Mouse (Mus musculus): ENCODE measurements around the gene Olfr771. TPM values are rescaled to one million over a fixed set of nuclear protein-coding genes. Genes with fewer than 3 reads are reported as not detected.
"Not testable (repeated sequence)": the region's sequence is repeated elsewhere in the genome, so short reads cannot be mapped to it uniquely, and the experiment has no call there.

Olfr771 gene
- total RNA-seq (2022): not detected

DNA sequence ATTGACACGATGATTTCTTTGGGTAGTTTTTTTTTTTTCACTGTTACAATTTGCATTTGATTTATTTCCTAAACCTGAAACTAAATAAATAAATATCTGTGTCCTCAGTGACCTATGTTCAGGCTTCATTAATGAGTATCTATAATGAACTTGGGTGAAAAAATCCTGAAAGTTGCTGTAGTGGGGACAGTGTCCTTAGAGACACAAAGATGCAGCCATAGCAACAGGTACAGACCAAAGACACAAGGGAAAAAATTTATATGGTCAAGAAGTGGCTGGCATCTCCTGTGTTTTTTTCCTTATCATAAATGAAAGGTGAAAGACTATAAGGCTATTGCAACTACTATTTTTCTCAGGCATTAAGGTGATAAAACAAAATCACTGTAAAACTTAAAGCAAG, at the start of gene Olfr771:
TSS of gene Olfr771 (minus strand) at position 101 of the 400 bp plus-strand sequence.
- DNase-seq (ENCODE audit: low spot score in 2 of 2): no peak

DNA sequence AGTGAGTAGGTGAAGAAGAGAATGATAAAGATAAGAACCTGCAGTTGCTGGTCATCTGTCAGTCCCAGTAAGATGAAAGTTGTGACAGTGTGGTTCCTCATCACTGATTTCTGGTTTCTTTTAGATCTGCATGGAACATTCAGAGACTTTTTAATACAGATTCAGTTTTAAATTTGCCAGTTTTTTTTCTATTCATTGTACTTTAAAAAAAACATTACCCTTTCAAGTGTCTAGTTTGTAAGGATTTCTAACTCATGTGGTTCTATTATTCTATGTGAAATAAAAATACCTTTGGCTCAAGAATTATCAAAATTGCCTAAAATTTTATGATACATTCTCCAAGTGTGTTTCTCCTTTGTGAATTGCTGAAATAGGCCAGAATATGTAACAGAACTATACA, 22.8 kb upstream of the Olfr771 start, which contains the start of gene Olfr773:
TSS of gene Olfr773 (minus strand) at position 101 of the 400 bp plus-strand sequence.
- DNase-seq (ENCODE audit: low spot score in 2 of 2): not testable (repeated sequence)

DNA sequence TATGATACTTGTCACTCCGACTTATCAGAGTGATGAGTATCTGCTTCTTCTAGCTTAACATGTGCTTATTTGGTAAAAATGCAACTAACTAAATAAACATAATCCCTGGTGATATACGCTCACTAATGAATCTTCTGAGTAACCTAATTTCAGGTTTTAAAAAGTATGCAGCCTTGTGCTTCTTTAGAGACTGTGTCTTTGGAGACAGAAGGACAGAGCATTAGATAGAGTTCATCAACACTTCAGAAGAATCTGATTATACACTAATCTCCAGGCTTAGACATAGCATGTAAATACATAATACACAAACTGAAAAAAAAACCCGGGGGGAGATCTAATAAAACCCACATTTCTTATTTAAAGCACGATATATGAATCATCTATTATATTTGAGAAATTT, 13.3 kb upstream of the Olfr771 start, which contains the start of gene Olfr772:
TSS of gene Olfr772 (minus strand) at position 101 of the 400 bp plus-strand sequence.
- DNase-seq (ENCODE audit: low spot score in 2 of 2): not testable (repeated sequence)

DNA sequence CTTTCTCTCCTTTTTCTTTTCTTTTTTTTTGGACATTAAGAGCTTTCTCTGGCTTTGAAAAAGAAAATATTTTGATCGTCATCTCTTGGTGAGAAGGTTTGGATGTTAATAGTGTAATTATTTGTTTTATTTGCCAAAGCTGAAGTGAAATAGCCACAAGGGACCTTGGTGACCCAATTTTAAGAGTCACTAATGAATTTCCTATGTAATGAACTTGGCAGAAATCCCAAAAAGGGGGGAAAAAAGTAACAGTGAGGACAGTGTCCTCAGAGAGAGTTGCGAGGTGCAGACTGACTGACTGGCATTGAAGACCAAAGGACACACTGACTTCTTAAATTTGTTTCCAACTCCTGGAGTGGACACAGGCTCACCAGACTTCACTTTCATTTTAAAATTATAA, 25.7 kb downstream of the Olfr771 start, which contains the start of gene Olfr770:
TSS of gene Olfr770 (minus strand) at position 101 of the 400 bp plus-strand sequence.
- no peak for DNase-seq (ENCODE audit: low spot score in 2 of 2)

DNA sequence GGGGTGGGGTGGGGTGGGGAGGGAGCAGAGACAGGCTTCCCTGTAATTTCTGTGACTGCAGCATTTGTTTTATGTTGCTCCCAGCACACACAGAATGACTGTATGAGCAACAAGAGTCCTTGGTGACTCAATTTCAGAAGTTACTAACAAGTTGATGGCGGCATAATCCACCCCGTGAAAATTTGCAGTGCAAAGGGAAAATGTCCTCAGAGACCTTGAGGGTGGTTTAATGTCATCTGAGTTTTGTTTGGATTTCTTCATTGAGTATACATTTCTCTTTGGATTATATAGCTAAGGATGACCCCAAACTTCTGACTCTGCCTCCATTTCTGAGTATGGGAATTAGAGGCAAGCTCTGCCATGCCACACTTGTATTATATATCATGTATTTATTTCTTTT, 46.8 kb downstream of the Olfr771 start, which contains the start of gene Olfr769:
TSS of gene Olfr769 (minus strand) at position 101 of the 400 bp plus-strand sequence.
- DNase-seq (ENCODE audit: low spot score in 2 of 2): no peak

DNA sequence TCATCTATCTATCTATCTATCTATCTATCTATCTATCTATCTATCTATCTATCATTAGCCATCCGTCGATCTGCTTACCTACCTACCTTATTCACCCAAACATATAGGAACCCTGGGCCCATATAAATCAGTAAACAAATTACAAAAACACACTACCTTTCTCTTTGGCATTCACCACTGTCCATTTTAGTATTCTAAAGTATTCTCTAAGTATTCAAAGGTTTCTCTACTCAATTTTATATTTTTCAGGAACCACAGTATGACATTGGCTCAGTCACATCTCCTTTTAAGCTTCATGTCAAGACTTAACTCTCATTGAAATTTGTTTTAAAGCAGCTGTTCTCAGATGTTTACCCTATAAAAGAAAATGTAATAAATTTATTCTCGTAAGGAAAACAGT, 49.4 kb downstream of the Olfr771 start:
- DNase-seq (ENCODE audit: low spot score in 2 of 2): no peak

Other genes with a start within 250 kb of the Olfr771 start
- 1 to 10 TPM; 4.5 to 7.8 (median 7.2) TPM for gene Rdh5, start 241.9 kb downstream of the Olfr771 start, total RNA-seq (2022)
- 100 to 1,000 TPM in 2 of 4 experiments, 10 to 100 TPM in 2; 69.0 to 104 (median 90.6) TPM for gene Bloc1s1, start 240.7 kb downstream of the Olfr771 start, total RNA-seq (2022)
- gene Itga7, start 230.9 kb downstream of the Olfr771 start, total RNA-seq (2022): 10 to 100 TPM; 29.5 to 35.4 (median 31.6) TPM
- gene Mettl7b, start 203.8 kb downstream of the Olfr771 start, total RNA-seq (2022): not detected
- gene Olfr9, start 175.3 kb downstream of the Olfr771 start, total RNA-seq (2022): not detected
- gene Olfr763, start 154.0 kb downstream of the Olfr771 start, total RNA-seq (2022): not detected
- not detected for gene Olfr764-ps1, start 124.9 kb downstream of the Olfr771 start, total RNA-seq (2022)
- not detected for gene Olfr765, start 114.8 kb downstream of the Olfr771 start, total RNA-seq (2022)
- gene Olfr766-ps1, start 95.8 kb downstream of the Olfr771 start, total RNA-seq (2022): not detected
- under 1 TPM in 1 of 4 experiments, not detected in 3; 0.11 TPM for gene Olfr767, start 81.8 kb downstream of the Olfr771 start, total RNA-seq (2022)
- gene Olfr768, start 65.4 kb downstream of the Olfr771 start, total RNA-seq (2022): not detected
- gene Olfr769, start 46.9 kb downstream of the Olfr771 start, total RNA-seq (2022): not detected
- not detected for gene Olfr770, start 25.8 kb downstream of the Olfr771 start, total RNA-seq (2022)
- not detected for gene Olfr772, start 13.2 kb upstream of the Olfr771 start, total RNA-seq (2022)
- gene Olfr773, start 22.7 kb upstream of the Olfr771 start, total RNA-seq (2022): not detected
- not detected for gene Olfr774, start 71.5 kb upstream of the Olfr771 start, total RNA-seq (2022)
- gene Olfr775, start 83.7 kb upstream of the Olfr771 start, total RNA-seq (2022): under 1 TPM in 1 of 4 experiments, not detected in 3; 0.12 TPM
- not detected for gene Olfr776, start 94.4 kb upstream of the Olfr771 start, total RNA-seq (2022)
- gene Olfr777, start 106.7 kb upstream of the Olfr771 start, total RNA-seq (2022): not detected
- not detected for gene Olfr780, start 153.4 kb upstream of the Olfr771 start, total RNA-seq (2022)
- not detected for gene Olfr781, start 164.1 kb upstream of the Olfr771 start, total RNA-seq (2022)
- gene Olfr782, start 184.1 kb upstream of the Olfr771 start, total RNA-seq (2022): not detected
- under 1 TPM in 3 of 4 experiments, not detected in 1; 0.14 to 0.23 (median 0.22) TPM for gene Olfr784, start 219.3 kb upstream of the Olfr771 start, total RNA-seq (2022)
- not detected for gene Olfr785, start 240.7 kb upstream of the Olfr771 start, total RNA-seq (2022)

Measured in layer of hippocampus, adult 8-10 months (tissue).